Comparison of ENCODE assay signal across 18 mouse cellular contexts in the genomic region with DNA sequence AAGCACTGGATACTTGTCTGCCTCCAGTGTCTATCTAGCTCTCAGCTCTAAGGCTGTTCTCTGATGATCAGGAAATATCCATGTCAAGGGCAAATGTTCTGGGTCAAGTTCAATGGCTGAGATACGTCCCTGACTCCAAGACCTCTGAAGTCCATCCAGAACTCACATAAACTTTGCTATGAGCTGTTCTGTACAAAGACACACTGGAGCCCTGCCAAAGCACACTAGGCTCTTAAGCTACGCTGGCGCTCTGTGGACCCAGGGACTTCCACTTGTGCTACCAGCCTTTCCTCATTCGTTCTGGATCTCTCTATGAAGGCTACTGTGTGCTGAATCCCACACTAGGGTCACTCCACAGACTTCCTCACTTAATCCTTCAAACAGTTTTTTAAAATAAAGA. TPM values are rescaled to one million over a fixed set of nuclear protein-coding genes. Genes with fewer than 3 reads are reported as not detected.
A peak's percentile ranks its signal among the peaks of the same experiment; 100 is the strongest.
DNase-seq lines count a peak whose midpoint lies in the region; ATAC-seq and TF ChIP-seq lines count a peak whose summit lies in the region.
"Had no signal": no experiment of that assay in that cellular context is flagged by ENCODE, and none has a peak within 500 bp of the region (broad histone marks: within the 10 kb centered on the region; RNA-seq: fewer than 3 reads in every experiment).

No protein-coding gene starts in this region.

- peak; percentile 16 to 35 for DNase-seq in heart, adult 18-20 months
- DNase-seq in heart, postnatal 25 days (ENCODE audit: low spot score), result no peak
- peak; percentile 100 for DNase-seq in liver, adult 2 months (ENCODE audit: extremely low read depth, low read depth, low spot score)
- no peak for DNase-seq in liver, embryonic 11.5 days (ENCODE audit: low spot score)
- peak; percentile 73 for DNase-seq in liver, postnatal 0 days
- DNase-seq in lung, postnatal 4 days, result peak; percentile 66 to 70
- no peak for DNase-seq in cerebellum, adult 2 months
- no peak for DNase-seq in thymus, postnatal 4 days
- DNase-seq: right cerebral cortex, adult 18-20 months; thymus, adult 2 months had no signal

- TF ChIP-seq EP300 in liver, postnatal 0 days (IDR thresholded peaks at IDR 0.05; ENCODE audit: low read depth), result no peak; the same call in 1 of the 2 replicates

- TF ChIP-seq CTCF in liver, adult 2 months (IDR thresholded peaks at IDR 0.05; ENCODE audit: low read depth, low read length), result no peak
- no peak for TF ChIP-seq CTCF in liver, postnatal 0 days (IDR thresholded peaks at IDR 0.05; ENCODE audit: low read depth)
- TF ChIP-seq CTCF in cerebellum, adult 2 months (IDR thresholded peaks at IDR 0.05; ENCODE audit: borderline replicate concordance, insufficient read depth, low read depth, low read length), result no peak

- H3K4me2 ChIP-seq in liver, embryonic 11.5 days, result no peak overlapping the region
- H3K4me2 ChIP-seq in liver, postnatal 0 days (ENCODE audit: low read depth, low read length), result peak overlapping the region; percentile 39; the same call in 1 of the 2 replicates
- H3K4me2 ChIP-seq: embryonic facial prominence, embryonic 15.5 days had no signal

- intact Hi-C loops in heart, postnatal 25 days (cut with DNase I), result no loop called here

- peak overlapping the region; percentile 73 for H3K27ac ChIP-seq in liver, adult 2 months (replicated peaks; ENCODE audit: insufficient read depth, low read depth, low read length)
- H3K27ac ChIP-seq in liver, embryonic 11.5 days (ENCODE audit: low read depth, low read length), result no peak overlapping the region
- H3K27ac ChIP-seq in liver, postnatal 0 days (ENCODE audit: low read depth), result peak overlapping the region; percentile 79
- no peak overlapping the region for H3K27ac ChIP-seq in cerebellum, adult 2 months (ENCODE audit: insufficient read depth, low read length)
- H3K27ac ChIP-seq: embryonic facial prominence, embryonic 15.5 days; layer of hippocampus, adult 2 months had no signal

- no peaks in the 10 kb centered on the region for H3K9me3 ChIP-seq in liver, embryonic 11.5 days (ENCODE audit: control insufficient read depth, low read length)
- no peaks in the 10 kb centered on the region for H3K9me3 ChIP-seq in liver, postnatal 0 days (ENCODE audit: low read length)
- H3K9me3 ChIP-seq: embryonic facial prominence, embryonic 15.5 days had no signal

- H3K79me2 ChIP-seq in liver, adult 2 months (ENCODE audit: control insufficient read depth, insufficient read depth, low read length), result peaks cover 10% of the 10 kb centered on the region; the same call in 1 of the 2 replicates

- WGBS in liver, adult 2 months, result 13% methylated on average over 4 of the region's 4 CpGs
- 75% methylated on average over 4 of the region's 4 CpGs for WGBS in liver, embryonic 11.5 days
- WGBS in liver, postnatal 0 days (ENCODE audit: insufficient replicate concordance), result 53% methylated on average over 4 of the region's 4 CpGs
- WGBS in cerebellum, adult 2 months, result 43% methylated on average over 4 of the region's 4 CpGs

- no peaks in the 10 kb centered on the region for H3K27me3 ChIP-seq in liver, adult 2 months (ENCODE audit: control insufficient read depth, insufficient read depth, low read length)
- H3K27me3 ChIP-seq in liver, embryonic 11.5 days (replicated peaks; ENCODE audit: control insufficient read depth, insufficient read depth, low read length), result no peaks in the 10 kb centered on the region
- no peaks in the 10 kb centered on the region for H3K27me3 ChIP-seq in liver, postnatal 0 days (ENCODE audit: insufficient read depth, low read length)
- no peaks in the 10 kb centered on the region for H3K27me3 ChIP-seq in cerebellum, adult 2 months (ENCODE audit: control insufficient read depth, insufficient read depth, low read length)
- H3K27me3 ChIP-seq: embryonic facial prominence, embryonic 15.5 days had no signal

- no peak for ATAC-seq in liver, embryonic 11.5 days (replicated peaks; ENCODE audit: low FRiP score)
- ATAC-seq in liver, postnatal 0 days, result peak; percentile 84
- ATAC-seq: forebrain, embryonic 14.5 days had no signal

- H3K36me3 ChIP-seq in liver, adult 2 months (ENCODE audit: control insufficient read depth, insufficient read depth, low read length), result peaks cover 30% of the 10 kb centered on the region
- no peaks in the 10 kb centered on the region for H3K36me3 ChIP-seq in liver, embryonic 11.5 days (ENCODE audit: control insufficient read depth, insufficient read depth, low read length)
- H3K36me3 ChIP-seq in liver, postnatal 0 days (replicated peaks; ENCODE audit: insufficient read depth, low read length), result 0 out of 2 replicates have a peak, but pooled peaks cover 2% of the 10 kb centered on the region
- H3K36me3 ChIP-seq: embryonic facial prominence, embryonic 15.5 days had no signal

- H3K9ac ChIP-seq in liver, adult 2 months (ENCODE audit: low read depth, low read length), result peak overlapping the region; percentile 37
- H3K9ac ChIP-seq in liver, embryonic 11.5 days (ENCODE audit: low read depth, low read length), result no peak overlapping the region
- no peak overlapping the region for H3K9ac ChIP-seq in liver, postnatal 0 days (replicated peaks)
- H3K9ac ChIP-seq: embryonic facial prominence, embryonic 15.5 days had no signal

- peak overlapping the region; percentile 22; the same call in 1 of the 2 replicates for H3K4me3 ChIP-seq in liver, adult 2 months (ENCODE audit: insufficient read depth, low read depth, low read length)
- no peak overlapping the region for H3K4me3 ChIP-seq in liver, embryonic 11.5 days (ENCODE audit: low read depth, low read length)
- no peak overlapping the region for H3K4me3 ChIP-seq in liver, postnatal 0 days (ENCODE audit: low read depth, low read length)
- no peak overlapping the region for H3K4me3 ChIP-seq in cerebellum, adult 2 months (replicated peaks; ENCODE audit: insufficient read depth, low read depth, low read length)
- H3K4me3 ChIP-seq: embryonic facial prominence, embryonic 15.5 days; layer of hippocampus, adult 2 months had no signal

- H3K4me1 ChIP-seq in liver, adult 2 months (ENCODE audit: control insufficient read depth, insufficient read depth, low read length), result peaks cover 16% of the 10 kb centered on the region
- no peaks in the 10 kb centered on the region for H3K4me1 ChIP-seq in liver, embryonic 11.5 days (replicated peaks; ENCODE audit: control insufficient read depth, insufficient read depth, low read length)
- peaks cover 12% of the 10 kb centered on the region for H3K4me1 ChIP-seq in liver, postnatal 0 days (ENCODE audit: insufficient read depth)
- H3K4me1 ChIP-seq in cerebellum, adult 2 months (ENCODE audit: control insufficient read depth, insufficient read depth, low read length), result no peaks in the 10 kb centered on the region

- TF ChIP-seq POLR2A in liver, adult 2 months (IDR thresholded peaks at IDR 0.05; ENCODE audit: extremely low read depth, insufficient read depth, low read length), result no peak
- TF ChIP-seq POLR2A in cerebellum, adult 2 months (IDR thresholded peaks at IDR 0.05; ENCODE audit: borderline replicate concordance, insufficient read depth, low read length), result no peak

RNA-seq across cellular contexts. Expression of a gene that starts 4.2 kb away (rescaled TPM):
- total RNA-seq in heart, adult 18-20 months (2021), result 1 to 10 TPM in 1 of 2 experiments, under 1 TPM in 1; 0.30 to 1.4 TPM
- not detected for total RNA-seq in heart, postnatal 25 days (2021)
- 1,847 and 2,396 TPM in 2 replicates for total RNA-seq in liver, adult 2 months (2014; rRNA removed)
- polyA plus RNA-seq in liver, adult 2 months (2012; rRNA removed), result 549 and 587 TPM in 2 replicates
- polyA plus RNA-seq in liver, embryonic 11.5 days (2014; fragmentation: Nextera tagmentation; extraction: Ambion mirVana), result 0.75 and 1.5 TPM in 2 replicates
- 503 and 548 TPM in 2 replicates for polyA plus RNA-seq in liver, postnatal 0 days (2015; fragmentation: Nextera tagmentation; extraction: Ambion mirVana)
- not detected in 2 replicates for polyA plus RNA-seq in cerebellum, adult 2 months (2012; rRNA removed)
- total RNA-seq: layer of hippocampus, adult 2 months; left cerebral cortex, postnatal 25 days; megakaryocyte progenitor cell, adult 5-6 weeks had no signal
- polyA plus RNA-seq: heart, embryonic 14.5 days; midbrain, postnatal 0 days; neural tube, embryonic 14.5 days had no signal

Comparison
In these comparisons a context has a peak if more than half of its experiments do, and no peak if none do; other contexts are left out.
1. DNase-seq: peak in heart, adult 18-20 months (2 of 2), liver, adult 2 months (single experiment), liver, postnatal 0 days (single experiment) and lung, postnatal 4 days (2 of 2); none in heart, postnatal 25 days (single experiment), liver, embryonic 11.5 days (single experiment), cerebellum, adult 2 months (0 of 2) and thymus, postnatal 4 days (single experiment).
2. H3K27ac ChIP-seq: peak in liver, adult 2 months (single experiment) and liver, postnatal 0 days (single experiment); none in liver, embryonic 11.5 days (single experiment) and cerebellum, adult 2 months (single experiment).
3. RNA of a gene that starts 4.2 kb away (polyA plus RNA-seq): 549 to 587 TPM in liver, adult 2 months and 503 to 548 TPM in liver, postnatal 0 days; 0.75 to 1.5 TPM in liver, embryonic 11.5 days and not detected in cerebellum, adult 2 months; every median in the first group is over 100 times any median in the second.